Mouse (Mus musculus): ENCODE data around the gene Adamts15. TPM values are rescaled to one million over a fixed set of nuclear protein-coding genes. Genes with fewer than 3 reads are reported as not detected.
A peak's percentile ranks its signal among the peaks of the same experiment; 100 is the strongest.

The Adamts15 gene
- total RNA-seq (2012; rRNA removed): 2.0 and 2.4 TPM in 2 replicates

DNA sequence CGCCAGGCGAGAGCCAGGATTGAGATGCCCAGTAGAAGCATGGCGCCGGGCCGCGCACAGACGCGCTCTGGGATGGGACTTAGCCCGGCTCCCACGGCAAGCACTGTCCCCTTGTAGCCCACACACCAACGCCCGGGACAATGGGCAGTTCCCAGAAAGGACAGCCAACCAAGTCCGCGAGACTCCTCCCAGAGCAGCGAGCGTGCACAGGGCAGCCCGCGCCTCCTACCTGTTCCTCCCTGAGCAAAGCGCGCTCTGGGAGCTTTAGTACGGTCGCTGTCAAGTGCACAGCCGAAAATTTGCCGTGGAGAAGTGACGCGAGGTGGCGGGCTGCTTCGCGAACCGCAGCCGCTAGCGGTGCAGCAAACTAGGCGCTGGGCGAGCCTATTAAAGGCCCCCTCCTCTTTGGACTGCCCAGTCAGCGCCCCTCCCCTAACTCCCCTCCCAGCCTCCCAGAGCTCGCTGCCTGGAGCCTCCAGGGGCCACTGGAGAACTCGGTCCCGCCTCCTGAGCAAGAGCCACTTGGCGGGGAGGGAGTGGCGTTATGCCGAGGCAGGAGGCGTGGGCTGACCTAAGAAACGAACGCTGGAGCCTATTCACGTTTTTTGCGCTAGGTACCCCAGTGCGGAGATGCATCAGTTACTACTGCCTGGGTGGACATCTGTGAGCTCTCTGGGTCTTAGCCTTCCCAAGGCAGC is at the start of gene Adamts15:
Gene Adamts15, minus strand, starts transcription at position 256 of the 698 bp plus-strand sequence.
- Histone ChIP-seq H3K36me3 (ENCODE audit: control insufficient read depth, insufficient read depth, low read length, poor library complexity, severe bottlenecking) (no peaks in the 10 kb centered on the region), H3K9ac (ENCODE audit: insufficient read depth, low read depth, low read length, poor library complexity, severe bottlenecking) (peak within 1 kb of the TSS; percentile 58), H3K4me1 (ENCODE audit: control insufficient read depth in 2 of 2, insufficient read depth in 2 of 2, low read length in 2 of 2, poor library complexity in 1 of 2) (peaks cover 0 to 3% of the 10 kb centered on the region in 2 experiments; a peak in 1 of 4 replicates), H3K27ac (ENCODE audit: insufficient read depth, low read depth, low read length, poor library complexity, severe bottlenecking) (no peak within 1 kb of the TSS), H3K4me3 (ENCODE audit: insufficient read depth in 1 of 2, low read depth in 1 of 2, low read length in 2 of 2, poor library complexity in 1 of 2, severe bottlenecking in 1 of 2) (peak within 1 kb of the TSS; percentile 61 to 71), H3K9me3 (ENCODE audit: control insufficient read depth, insufficient read depth, low read depth, low read length) (no peaks in the 10 kb centered on the region)
- in situ Hi-C loops (cut with MboI; ENCODE audit: low sequenced_read_pairs in 2 of 2, unreplicated experiment in 2 of 2): no loop called here
- TF ChIP-seq ZC3H11A (IDR thresholded peaks at IDR 0.05; ENCODE audit: borderline replicate concordance, low read depth, low read length) (no peak), ZNF384 (IDR thresholded peaks at IDR 0.05; ENCODE audit: low read depth, low read length) (no peak), MAFK (IDR thresholded peaks at IDR 0.05; ENCODE audit: insufficient read depth, low read depth, low read length) (no peak), HCFC1 (IDR thresholded peaks at IDR 0.05; ENCODE audit: borderline replicate concordance, insufficient read depth, low read length) (no peak), CHD2 (IDR thresholded peaks at IDR 0.05; ENCODE audit: low read depth, low read length) (no peak)
- DNase-seq (ENCODE audit: low read depth, low spot score): peak; percentile 74

DNA sequence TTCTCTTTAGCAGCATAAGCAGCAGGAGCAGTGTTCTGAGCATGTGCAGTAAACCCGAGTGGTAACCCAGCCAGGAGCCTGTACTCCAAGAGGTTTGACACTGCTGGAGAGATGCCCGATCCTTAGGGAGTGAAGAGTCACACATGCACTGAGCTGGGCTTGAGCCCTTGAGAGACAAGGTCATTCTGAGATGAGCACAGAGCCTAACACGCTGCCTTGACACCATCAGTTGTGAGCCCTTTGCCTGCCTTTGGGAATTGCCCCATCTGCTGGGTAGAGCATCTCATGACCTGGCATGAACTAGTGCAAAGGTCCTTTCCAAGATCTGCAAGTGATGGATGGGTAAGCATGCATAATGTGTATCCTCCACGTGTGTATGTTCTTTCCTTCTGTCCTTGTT is 49.7 kb upstream of the Adamts15 start:
- Histone ChIP-seq H3K36me3 (ENCODE audit: control insufficient read depth, insufficient read depth, low read length, poor library complexity, severe bottlenecking) (no peaks in the 10 kb centered on the region), H3K4me1 (ENCODE audit: control insufficient read depth in 2 of 2, insufficient read depth in 2 of 2, low read length in 2 of 2, poor library complexity in 1 of 2) (peaks cover 0 to 5% of the 10 kb centered on the region in 2 experiments; a peak in 3 of 4 replicates), H3K9ac (ENCODE audit: insufficient read depth, low read depth, low read length, poor library complexity, severe bottlenecking) (no peak overlapping the region), H3K9me3 (ENCODE audit: control insufficient read depth, insufficient read depth, low read depth, low read length) (no peaks in the 10 kb centered on the region), H3K27ac (ENCODE audit: insufficient read depth, low read depth, low read length, poor library complexity, severe bottlenecking) (no peak overlapping the region), H3K4me3 (ENCODE audit: insufficient read depth in 1 of 2, low read depth in 1 of 2, low read length in 2 of 2, poor library complexity in 1 of 2, severe bottlenecking in 1 of 2) (no peak overlapping the region)
- no peak for DNase-seq (ENCODE audit: low read depth, low spot score)
- in situ Hi-C loops (cut with MboI; ENCODE audit: low sequenced_read_pairs in 2 of 2, unreplicated experiment in 2 of 2): no loop called here
- TF ChIP-seq ZNF384 (IDR thresholded peaks at IDR 0.05; ENCODE audit: low read depth, low read length) (no peak), HCFC1 (IDR thresholded peaks at IDR 0.05; ENCODE audit: borderline replicate concordance, insufficient read depth, low read length) (no peak), ZC3H11A (IDR thresholded peaks at IDR 0.05; ENCODE audit: borderline replicate concordance, low read depth, low read length) (no peak), CHD2 (IDR thresholded peaks at IDR 0.05; ENCODE audit: low read depth, low read length) (no peak), MAFK (IDR thresholded peaks at IDR 0.05; ENCODE audit: insufficient read depth, low read depth, low read length) (no peak)

DNA sequence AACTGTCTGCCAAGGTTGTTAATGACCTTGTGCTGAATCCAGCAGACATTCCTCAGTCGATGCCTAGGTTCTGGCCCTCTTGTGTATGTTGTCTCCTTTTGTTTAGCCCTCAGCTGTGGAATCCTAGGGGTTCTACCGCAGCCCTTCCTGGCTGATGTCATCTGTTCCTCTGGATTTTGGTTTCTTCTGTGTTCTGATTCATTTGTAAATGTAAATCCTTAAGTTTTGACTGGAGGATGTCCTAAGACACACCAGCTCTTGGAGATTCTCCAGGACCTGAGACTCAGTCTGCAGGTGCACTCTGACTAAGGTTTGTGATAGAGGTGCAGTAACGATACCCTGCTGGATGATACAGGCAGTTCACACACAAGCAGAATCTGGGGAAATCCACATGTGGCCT is 47.7 kb upstream of the Adamts15 start:
- H3K36me3 ChIP-seq (ENCODE audit: control insufficient read depth, insufficient read depth, low read length, poor library complexity, severe bottlenecking): no peaks in the 10 kb centered on the region
- in situ Hi-C loops (cut with MboI; ENCODE audit: low sequenced_read_pairs in 2 of 2, unreplicated experiment in 2 of 2): no loop called here

DNA sequence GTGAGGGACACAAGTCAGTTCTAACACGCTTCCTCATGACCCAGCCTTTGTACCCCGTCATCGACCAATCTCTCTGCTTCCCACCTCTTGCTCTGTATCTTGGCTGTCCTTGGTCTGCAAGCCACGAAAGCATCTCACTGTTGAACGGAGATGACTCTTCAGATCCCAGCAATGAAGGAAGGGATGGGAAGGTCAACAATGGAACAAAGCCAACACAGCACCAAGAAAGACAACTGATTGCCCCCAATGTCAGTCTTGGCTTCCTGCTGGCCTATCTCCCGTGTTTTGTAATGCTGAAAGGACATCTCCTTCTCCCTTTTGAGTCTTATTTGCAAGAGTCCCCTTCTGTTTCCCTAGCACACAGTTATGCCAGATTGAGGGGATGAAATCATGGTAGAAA is 45.9 kb upstream of the Adamts15 start:
- TF ChIP-seq MAFK (IDR thresholded peaks at IDR 0.05; ENCODE audit: insufficient read depth, low read depth, low read length) (no peak), CHD2 (IDR thresholded peaks at IDR 0.05; ENCODE audit: low read depth, low read length) (no peak), ZC3H11A (IDR thresholded peaks at IDR 0.05; ENCODE audit: borderline replicate concordance, low read depth, low read length) (no peak), ZNF384 (IDR thresholded peaks at IDR 0.05; ENCODE audit: low read depth, low read length) (no peak), HCFC1 (IDR thresholded peaks at IDR 0.05; ENCODE audit: borderline replicate concordance, insufficient read depth, low read length) (no peak)
- H3K27ac ChIP-seq (ENCODE audit: insufficient read depth, low read depth, low read length, poor library complexity, severe bottlenecking): no peak overlapping the region
- no peak overlapping the region for H3K9ac ChIP-seq (ENCODE audit: insufficient read depth, low read depth, low read length, poor library complexity, severe bottlenecking)
- H3K36me3 ChIP-seq (ENCODE audit: control insufficient read depth, insufficient read depth, low read length, poor library complexity, severe bottlenecking): no peaks in the 10 kb centered on the region
- in situ Hi-C loops (cut with MboI; ENCODE audit: low sequenced_read_pairs in 2 of 2, unreplicated experiment in 2 of 2): no loop called here
- peaks cover 0 to 5% of the 10 kb centered on the region in 2 experiments; a peak in 3 of 4 replicates for H3K4me1 ChIP-seq (ENCODE audit: control insufficient read depth in 2 of 2, insufficient read depth in 2 of 2, low read length in 2 of 2, poor library complexity in 1 of 2)
- no peak overlapping the region for H3K4me3 ChIP-seq (ENCODE audit: insufficient read depth in 1 of 2, low read depth in 1 of 2, low read length in 2 of 2, poor library complexity in 1 of 2, severe bottlenecking in 1 of 2)
- DNase-seq (ENCODE audit: low read depth, low spot score): no peak
- H3K9me3 ChIP-seq (ENCODE audit: control insufficient read depth, insufficient read depth, low read depth, low read length): no peaks in the 10 kb centered on the region

More for the DNA sequence above, 47.7 kb upstream of the Adamts15 start:
- DNase-seq (ENCODE audit: low read depth, low spot score): peak; percentile 15
- no peak overlapping the region for H3K27ac ChIP-seq (ENCODE audit: insufficient read depth, low read depth, low read length, poor library complexity, severe bottlenecking)
- TF ChIP-seq ZNF384 (IDR thresholded peaks at IDR 0.05; ENCODE audit: low read depth, low read length) (no peak), HCFC1 (IDR thresholded peaks at IDR 0.05; ENCODE audit: borderline replicate concordance, insufficient read depth, low read length) (no peak), MAFK (IDR thresholded peaks at IDR 0.05; ENCODE audit: insufficient read depth, low read depth, low read length) (no peak), ZC3H11A (IDR thresholded peaks at IDR 0.05; ENCODE audit: borderline replicate concordance, low read depth, low read length) (no peak), CHD2 (IDR thresholded peaks at IDR 0.05; ENCODE audit: low read depth, low read length) (no peak)
- peaks cover 0 to 5% of the 10 kb centered on the region in 2 experiments; a peak in 3 of 4 replicates for H3K4me1 ChIP-seq (ENCODE audit: control insufficient read depth in 2 of 2, insufficient read depth in 2 of 2, low read length in 2 of 2, poor library complexity in 1 of 2)
- H3K9ac ChIP-seq (ENCODE audit: insufficient read depth, low read depth, low read length, poor library complexity, severe bottlenecking): no peak overlapping the region
- H3K9me3 ChIP-seq (ENCODE audit: control insufficient read depth, insufficient read depth, low read depth, low read length): no peaks in the 10 kb centered on the region
- H3K4me3 ChIP-seq (ENCODE audit: insufficient read depth in 1 of 2, low read depth in 1 of 2, low read length in 2 of 2, poor library complexity in 1 of 2, severe bottlenecking in 1 of 2): no peak overlapping the region

All from ES-E14 (cell line).